Mouse (Mus musculus) bone marrow, adult 2 months (tissue): Measurements from ENCODE around the gene Kcna10. TPM values are rescaled to one million over a fixed set of nuclear protein-coding genes. Genes with fewer than 3 reads are reported as not detected.

Experiments used
- H3K27ac ChIP-seq: fragments of 200-500 bp; 2 replicates; pipeline ENCODE4 v1.5.1; 2012; ENCODE audit warnings: low read depth, mild to moderate bottlenecking, control low read depth, inconsistent platforms, low read length; ENCODE audit not compliant: control insufficient read depth, poor library complexity, insufficient read depth
- H3K4me1 ChIP-seq: fragments of 200-500 bp; 2 replicates; pipeline ENCODE4 v1.6.1; 2011; ENCODE audit warnings: low read length; ENCODE audit not compliant: control insufficient read depth, insufficient read depth
- H3K4me3 ChIP-seq: fragments of 200-500 bp; replicated peaks from 2 replicates; pipeline ENCODE3; 2011; ENCODE audit warnings: mild to moderate bottlenecking, low read depth, low read length, control low read depth; ENCODE audit not compliant: control insufficient read depth
- CTCF ChIP-seq: fragments of 200-500 bp; IDR thresholded peaks from 2 replicates; pipeline ENCODE4 v1.5.1; 2011; ENCODE audit warnings: low read length, control low read depth; ENCODE audit not compliant: control insufficient read depth, insufficient read depth
- POLR2A ChIP-seq: fragments of 200-500 bp; IDR thresholded peaks from 2 replicates; pipeline ENCODE4 v1.6.1; 2011; ENCODE audit warnings: low read depth, mild to moderate bottlenecking, control low read depth, low read length, borderline replicate concordance; ENCODE audit not compliant: control insufficient read depth
- WGBS: fragments of 180-500 bp; shearing (Covaris S2); methylation state at CpG from one replicate; pipeline ENCODE4 v1.1.7; 2018; 5-methylcytosine and 5-hydroxymethylcytosine counted together
- polyA plus RNA-seq: library from polyadenylated mRNA; stranded (reverse); fragments of >200 nt; gene quantifications from 2 replicates; pipeline ENCODE4 v1.2.4, GENCODE M21; 2011; ENCODE audit warnings: low replicate concordance; ENCODE audit not compliant: missing spikeins, insufficient read depth, insufficient read length

Kcna10 gene
- polyA plus RNA-seq, 1 experiment = not detected

DNA sequence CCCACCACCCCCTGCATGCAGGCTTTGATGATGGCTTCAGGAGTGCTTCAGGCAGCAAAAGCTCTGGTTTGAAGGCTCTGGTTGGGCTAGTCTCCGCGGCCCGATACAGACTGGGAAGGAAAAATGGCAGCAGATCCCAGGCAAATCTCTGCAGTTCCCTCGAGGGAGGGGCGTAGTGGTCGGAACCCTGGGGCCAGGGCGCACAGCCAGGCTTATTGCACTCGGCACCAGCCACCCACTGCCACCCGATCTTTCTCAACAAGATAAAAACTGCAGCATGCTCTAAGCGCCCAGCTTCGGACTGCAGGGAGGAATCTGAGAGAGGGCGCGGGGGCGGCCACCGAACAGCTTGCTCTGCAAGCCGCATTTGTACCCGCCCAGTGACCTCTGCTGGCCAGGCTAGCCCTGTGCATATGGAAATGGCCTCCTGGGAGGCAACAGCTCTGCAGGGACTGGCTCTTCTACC, 23.0 kb upstream of the Kcna10 start:
- Histone ChIP-seq H3K4me3 (no peak overlapping the region), H3K4me1 (no peaks in the 10 kb centered on the region), H3K27ac (no peak overlapping the region)
- TF ChIP-seq POLR2A = no peak
- no peak for TF ChIP-seq CTCF
- WGBS = 15% methylated on average over 17 of the region's 17 CpGs

DNA sequence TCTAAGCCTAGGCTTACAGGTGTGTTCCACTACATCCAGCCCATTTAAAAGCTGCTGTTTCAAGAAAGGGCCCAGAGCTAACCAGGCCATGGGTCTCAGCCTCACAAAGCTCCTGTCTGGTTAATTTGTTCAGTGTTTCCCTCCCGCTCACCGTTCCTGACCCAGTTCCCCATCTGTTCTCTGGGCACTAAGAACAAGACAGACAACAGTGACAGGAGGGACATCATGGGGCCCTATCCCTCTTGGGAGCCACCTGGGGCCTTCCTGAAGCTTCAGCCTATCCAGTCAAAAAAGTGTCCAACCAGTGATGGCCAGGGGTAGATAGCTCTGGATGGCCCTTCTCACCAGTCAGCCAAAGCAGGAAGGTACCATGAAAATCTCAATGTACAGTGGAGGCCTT, 20.1 kb upstream of the Kcna10 start:
- H3K27ac ChIP-seq = no peak overlapping the region
- no peak overlapping the region for H3K4me3 ChIP-seq
- 84% methylated on average over 2 of the region's 2 CpGs for WGBS
- H3K4me1 ChIP-seq = no peaks in the 10 kb centered on the region
- TF ChIP-seq CTCF (no peak), POLR2A (no peak)

GRCm38 (mm10) chr3:107169552-107169951, 13.3 kb upstream of the Kcna10 start:
- Histone ChIP-seq H3K27ac (no peak overlapping the region), H3K4me3 (no peak overlapping the region), H3K4me1 (no peaks in the 10 kb centered on the region)
- no peak for TF ChIP-seq POLR2A
- no peak for TF ChIP-seq CTCF
- 56% methylated on average over 2 of the region's 2 CpGs for WGBS

DNA sequence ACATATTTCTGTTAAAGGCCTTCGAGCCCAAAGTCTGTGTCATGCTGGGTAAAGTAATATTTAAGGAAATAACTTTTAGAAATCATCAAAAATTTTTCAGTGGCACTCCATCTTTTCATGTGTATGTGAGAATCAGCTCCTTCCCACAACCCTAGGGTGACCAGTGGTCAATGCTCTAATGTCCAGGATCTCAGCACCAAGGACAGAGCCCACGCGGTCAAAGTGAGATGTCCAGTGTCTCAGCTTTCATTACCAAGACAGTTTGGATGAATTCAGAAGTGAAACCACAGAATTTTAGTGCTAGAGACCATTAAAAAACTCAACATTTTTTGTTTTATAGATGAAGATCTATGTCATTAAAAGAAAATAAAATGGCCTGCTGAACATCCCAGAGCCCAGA, 10.9 kb upstream of the Kcna10 start:
- WGBS = 68% methylated on average over 3 of the region's 3 CpGs
- Histone ChIP-seq H3K4me1 (no peaks in the 10 kb centered on the region), H3K27ac (no peak overlapping the region), H3K4me3 (no peak overlapping the region)
- TF ChIP-seq CTCF = no peak
- TF ChIP-seq POLR2A = no peak

DNA sequence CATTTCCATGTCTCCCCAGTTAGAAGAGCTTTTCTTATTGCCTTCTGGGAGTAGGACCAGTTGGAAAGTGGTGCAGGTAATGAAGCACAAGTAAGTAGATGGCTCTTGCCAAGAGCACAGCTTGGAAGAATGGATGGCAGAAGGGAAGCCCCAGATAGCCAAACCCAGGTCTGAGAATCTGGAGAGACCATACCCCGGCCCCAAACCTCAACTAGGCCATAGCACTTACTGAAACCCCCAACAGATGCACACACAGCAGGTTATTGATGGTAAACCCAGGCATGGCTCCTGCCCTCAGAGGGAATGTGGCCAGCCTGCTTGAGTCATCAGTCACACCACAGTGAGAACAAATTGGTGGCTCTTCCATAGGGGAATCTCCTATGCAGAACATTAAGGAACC, 10.3 kb upstream of the Kcna10 start:
- H3K4me3 ChIP-seq = no peak overlapping the region
- no peak overlapping the region for H3K27ac ChIP-seq
- no peak for TF ChIP-seq CTCF
- no peak for TF ChIP-seq POLR2A
- no peaks in the 10 kb centered on the region for H3K4me1 ChIP-seq
- WGBS = 63% methylated on average over 1 of the region's 1 CpGs

DNA sequence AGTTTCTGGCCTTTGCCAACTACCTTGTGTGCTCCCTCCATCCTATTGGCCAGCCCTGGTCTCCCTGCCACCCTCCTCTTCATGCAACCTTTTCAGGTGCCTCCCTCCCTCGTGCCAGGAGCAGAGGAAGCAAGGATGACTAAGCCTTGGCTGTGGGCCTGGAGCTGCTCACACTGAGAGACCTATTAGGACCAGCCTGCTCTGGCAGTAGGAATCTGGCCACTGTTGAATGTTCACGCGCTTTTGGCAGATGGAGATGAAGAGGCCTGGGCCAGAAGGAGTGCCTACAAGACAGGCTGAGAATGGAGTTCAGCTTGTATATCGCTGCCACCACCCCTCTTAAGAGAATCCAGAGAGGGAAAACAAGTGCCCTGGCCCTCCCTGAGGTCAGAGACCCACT, 7.4 kb upstream of the Kcna10 start:
- no peaks in the 10 kb centered on the region for H3K4me1 ChIP-seq
- TF ChIP-seq POLR2A (no peak), CTCF (no peak)
- H3K4me3 ChIP-seq = no peak overlapping the region
- 47% methylated on average over 4 of the region's 4 CpGs for WGBS
- H3K27ac ChIP-seq = no peak overlapping the region

- WGBS = 81% methylated on average over 9 of the region's 9 CpGs
- no peak for TF ChIP-seq POLR2A
- no peak for TF ChIP-seq CTCF
- H3K4me1 ChIP-seq = no peaks in the 10 kb centered on the region
Measured at GRCm38 (mm10) chr3:107176501-107176900, 6.4 kb upstream of the Kcna10 start.

GRCm38 (mm10) chr3:107180860-107181259, 2.0 kb upstream of the Kcna10 start:
- 62% methylated on average over 2 of the region's 2 CpGs for WGBS
- TF ChIP-seq POLR2A (no peak), CTCF (no peak)
- no peak overlapping the region for H3K4me3 ChIP-seq
- no peaks in the 10 kb centered on the region for H3K4me1 ChIP-seq
- H3K27ac ChIP-seq = no peak overlapping the region

More at GRCm38 (mm10) chr3:107176501-107176900, 6.4 kb upstream of the Kcna10 start:
- no peak overlapping the region for H3K4me3 ChIP-seq
- H3K27ac ChIP-seq = no peak overlapping the region

DNA sequence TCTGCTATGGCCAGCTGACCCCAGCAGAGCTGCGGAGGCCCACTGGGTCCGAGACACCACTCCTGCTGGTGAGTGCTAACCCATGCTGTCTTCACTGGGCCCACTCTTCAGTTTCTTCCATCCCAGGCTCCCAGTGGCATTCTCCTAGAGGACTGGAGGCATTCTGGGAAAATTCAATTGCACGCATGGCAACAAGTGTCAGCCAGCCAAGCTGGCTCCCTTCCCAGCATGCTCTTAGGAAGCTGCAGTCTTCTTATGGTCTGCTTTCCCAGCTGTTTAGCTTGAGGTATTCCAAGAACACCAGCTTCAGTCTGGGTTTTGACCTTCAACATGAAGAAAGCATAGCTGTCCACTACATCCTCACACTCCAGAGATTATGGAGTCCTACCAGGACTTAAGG, 322 bp downstream of the Kcna10 start:
- Histone ChIP-seq H3K4me1 (no peaks in the 10 kb centered on the region), H3K27ac (no peak overlapping the region), H3K4me3 (no peak overlapping the region)
- WGBS = 88% methylated on average over 3 of the region's 3 CpGs
- TF ChIP-seq CTCF (no peak), POLR2A (no peak)
